Mouse (Mus musculus): ENCODE data around the gene Actg1.

GRCm38 (mm10) chr11:120369656-120370055, 21.3 kb upstream of the Actg1 start:
- TF ChIP-seq CTCF (IDR thresholded peaks at IDR 0.05; ENCODE audit: low read depth): peak; percentile 89
- TF ChIP-seq EP300 (IDR thresholded peaks at IDR 0.05; ENCODE audit: low read depth): no peak
